ENCODE assay signal across 16 mouse cellular contexts in genomic region chr10:21193088-21193934, GRCm38 (mm10). TPM values are rescaled to one million over a fixed set of nuclear protein-coding genes. Genes with fewer than 3 reads are reported as not detected.
A peak's percentile ranks its signal among the peaks of the same experiment; 100 is the strongest.
DNase-seq lines count a peak whose midpoint lies in the region; ATAC-seq and TF ChIP-seq lines count a peak whose summit lies in the region.
"Had no signal": no experiment of that assay in that cellular context is flagged by ENCODE, and none has a peak within 500 bp of the region (broad histone marks: within the 10 kb centered on the region; RNA-seq: fewer than 3 reads in every experiment).

No protein-coding gene starts in this region.

- ATAC-seq in liver, embryonic 11.5 days (replicated peaks; ENCODE audit: low FRiP score): no peak
- ATAC-seq in liver, postnatal 0 days: no peak
- ATAC-seq: intestine, embryonic 15.5 days had no signal

- H3K4me1 ChIP-seq in liver, embryonic 11.5 days (replicated peaks; ENCODE audit: control insufficient read depth, insufficient read depth, low read length): peaks cover 40% of the 10 kb centered on the region
- peaks cover 26 to 81% of the 10 kb centered on the region in 2 experiments for H3K4me1 ChIP-seq in CH12.LX (ENCODE audit: control insufficient read depth in 1 of 2, insufficient read depth in 2 of 2)
- peaks cover 39 to 59% of the 10 kb centered on the region in 2 experiments for H3K4me1 ChIP-seq in MEL (ENCODE audit: control insufficient read depth in 1 of 2, insufficient read depth in 2 of 2, low read length in 2 of 2)
- peaks cover 26% of the 10 kb centered on the region for H3K4me1 ChIP-seq in liver, postnatal 0 days (ENCODE audit: insufficient read depth)
- H3K4me1 ChIP-seq: intestine, embryonic 15.5 days had no signal

- H3K79me2 ChIP-seq in CH12.LX (replicated peaks; ENCODE audit: control insufficient read depth, extremely low read depth, insufficient read depth, poor library complexity, severe bottlenecking): no peaks in the 10 kb centered on the region
- peaks cover 2% of the 10 kb centered on the region; the same call in 1 of the 2 replicates for H3K79me2 ChIP-seq in MEL (ENCODE audit: control insufficient read depth, insufficient read depth, low read length, poor library complexity)

- no peaks in the 10 kb centered on the region for H3K36me3 ChIP-seq in liver, embryonic 11.5 days (ENCODE audit: control insufficient read depth, insufficient read depth, low read length)
- H3K36me3 ChIP-seq in CH12.LX (replicated peaks in 1 of 2; ENCODE audit: control insufficient read depth in 1 of 2, insufficient read depth in 1 of 2, low read length in 1 of 2): no peaks in the 10 kb centered on the region
- peaks cover 0 to 56% of the 10 kb centered on the region in 2 experiments; a peak in 2 of 4 replicates for H3K36me3 ChIP-seq in MEL (ENCODE audit: control insufficient read depth in 1 of 2, insufficient read depth in 2 of 2, low read length in 2 of 2)
- no peaks in the 10 kb centered on the region for H3K36me3 ChIP-seq in liver, postnatal 0 days (replicated peaks; ENCODE audit: insufficient read depth, low read length)
- H3K36me3 ChIP-seq: embryonic facial prominence, embryonic 12.5 days; heart, embryonic 13.5 days; hindbrain, embryonic 12.5 days; intestine, embryonic 15.5 days; limb, embryonic 15.5 days had no signal

- peak; percentile 31 for DNase-seq in liver, embryonic 11.5 days (ENCODE audit: low spot score)
- DNase-seq in liver (no peak), CH12.LX (ENCODE audit: extremely low read depth) (no peak), MEL (ENCODE audit: low read depth, low spot score) (peak; percentile 68)
- DNase-seq in liver, postnatal 0 days: no peak
- no peak for DNase-seq in right cerebral cortex, postnatal 14 days
- no peak for DNase-seq in gastrocnemius, postnatal 25 days
- DNase-seq: adrenal gland, postnatal 14 days; cerebellum, postnatal 36 days; right cerebral cortex, postnatal 4 days had no signal

- TF ChIP-seq CTCF in CH12.LX (conservative IDR thresholded peaks at IDR 0.05 in 1 of 2, IDR thresholded peaks at IDR 0.05 in 1 of 2; ENCODE audit: low read depth in 2 of 2, low read length in 2 of 2): no peak
- TF ChIP-seq CTCF in MEL (IDR thresholded peaks at IDR 0.05 in 2 of 3, conservative IDR thresholded peaks at IDR 0.05 in 1 of 3; ENCODE audit: control insufficient read depth in 1 of 3, insufficient read depth in 1 of 3, low read depth in 2 of 3, low read length in 3 of 3, poor library complexity in 1 of 3, severe bottlenecking in 1 of 3): no peak
- no peak for TF ChIP-seq CTCF in liver, postnatal 0 days (IDR thresholded peaks at IDR 0.05; ENCODE audit: low read depth)

- dilution Hi-C loops in CH12.LX (cut with MboI; ENCODE audit: extremely low pct_ligation_motif_present, extremely low pct_unique_long_range_greater_than_20kb, low sequenced_read_pairs): no loop called here

- no peak for TF ChIP-seq RAD21 in CH12.LX (IDR thresholded peaks at IDR 0.05; ENCODE audit: low read depth, low read length)
- no peak for TF ChIP-seq RAD21 in MEL (IDR thresholded peaks at IDR 0.05; ENCODE audit: low read depth, low read length)

- H3K9ac ChIP-seq in liver, embryonic 11.5 days (ENCODE audit: low read depth, low read length): no peak overlapping the region
- peak overlapping the region; percentile 62 for H3K9ac ChIP-seq in CH12.LX (ENCODE audit: insufficient read depth, low read depth)
- H3K9ac ChIP-seq in MEL (ENCODE audit: control insufficient read depth, low read depth, low read length, poor library complexity, severe bottlenecking): peak overlapping the region; percentile 63
- H3K9ac ChIP-seq in liver, postnatal 0 days (replicated peaks): no peak overlapping the region
- H3K9ac ChIP-seq: embryonic facial prominence, embryonic 12.5 days; heart, embryonic 13.5 days; hindbrain, embryonic 12.5 days; intestine, embryonic 15.5 days; limb, embryonic 15.5 days had no signal

- TF ChIP-seq POLR2A in CH12.LX (IDR thresholded peaks at IDR 0.05; ENCODE audit: low read depth, low read length): no peak
- TF ChIP-seq POLR2A in MEL (IDR thresholded peaks at IDR 0.05; ENCODE audit: control insufficient read depth in 1 of 2, insufficient read depth in 1 of 2, low read depth in 1 of 2, low read length in 2 of 2, poor library complexity in 1 of 2): peak; percentile 35 to 44; a peak in 2 of 4 replicates

- no peaks in the 10 kb centered on the region for H3K9me3 ChIP-seq in liver, embryonic 11.5 days (ENCODE audit: control insufficient read depth, low read length)
- H3K9me3 ChIP-seq in CH12.LX (replicated peaks; ENCODE audit: low read length) (no peaks in the 10 kb centered on the region), MEL (replicated peaks; ENCODE audit: insufficient read depth, low read length) (no peaks in the 10 kb centered on the region)
- H3K9me3 ChIP-seq in liver, postnatal 0 days (ENCODE audit: low read length): no peaks in the 10 kb centered on the region
- H3K9me3 ChIP-seq: embryonic facial prominence, embryonic 12.5 days; heart, embryonic 13.5 days; hindbrain, embryonic 12.5 days; intestine, embryonic 15.5 days; limb, embryonic 15.5 days had no signal

- H3K27me3 ChIP-seq in liver, embryonic 11.5 days (replicated peaks; ENCODE audit: control insufficient read depth, insufficient read depth, low read length): no peaks in the 10 kb centered on the region
- H3K27me3 ChIP-seq in CH12.LX (replicated peaks) (no peaks in the 10 kb centered on the region), MEL (ENCODE audit: control insufficient read depth in 1 of 2, insufficient read depth in 2 of 2, low read length in 2 of 2) (no peaks in the 10 kb centered on the region)
- no peaks in the 10 kb centered on the region for H3K27me3 ChIP-seq in liver, postnatal 0 days (ENCODE audit: insufficient read depth, low read length)
- H3K27me3 ChIP-seq: embryonic facial prominence, embryonic 12.5 days; intestine, embryonic 15.5 days; limb, embryonic 15.5 days had no signal

- WGBS in liver, embryonic 11.5 days: 26% methylated on average over 10 of the region's 10 CpGs
- WGBS in liver, postnatal 0 days (ENCODE audit: insufficient replicate concordance): 27% methylated on average over 10 of the region's 10 CpGs

- no peak overlapping the region for H3K4me3 ChIP-seq in liver, embryonic 11.5 days (ENCODE audit: low read depth, low read length)
- H3K4me3 ChIP-seq in CH12.LX (replicated peaks in 1 of 3; ENCODE audit: low read depth in 2 of 3, low read length in 2 of 3, poor library complexity in 1 of 3) (peak overlapping the region; percentile 6 to 47 (median 44)), MEL (ENCODE audit: control insufficient read depth in 1 of 2, insufficient read depth in 1 of 2, low read depth in 2 of 2, low read length in 2 of 2) (peak overlapping the region; percentile 50 to 60)
- H3K4me3 ChIP-seq in liver, postnatal 0 days (ENCODE audit: low read depth, low read length): no peak overlapping the region
- H3K4me3 ChIP-seq: embryonic facial prominence, embryonic 12.5 days; heart, embryonic 13.5 days; hindbrain, embryonic 12.5 days; intestine, embryonic 15.5 days; layer of hippocampus, adult 2 months; limb, embryonic 15.5 days had no signal

- no peak for TF ChIP-seq EP300 in CH12.LX (IDR thresholded peaks at IDR 0.05; ENCODE audit: low read length)
- peak; percentile 20 to 43; a peak in 3 of 4 replicates for TF ChIP-seq EP300 in MEL (IDR thresholded peaks at IDR 0.05; ENCODE audit: low read depth in 1 of 2, low read length in 2 of 2)
- no peak for TF ChIP-seq EP300 in liver, postnatal 0 days (IDR thresholded peaks at IDR 0.05; ENCODE audit: low read depth)

- in situ Hi-C loops in CH12.LX (cut with MboI; ENCODE audit: low pct_ligation_motif_present, low pct_unique_long_range_greater_than_20kb, low sequenced_read_pairs): loop anchor here (5.0 to 25.0 kb wide), 2 partner anchors 34 to 94 kb away; partner anchors contain the start of gene Hbs1l

- no peak overlapping the region for H3K27ac ChIP-seq in liver, embryonic 11.5 days (ENCODE audit: low read depth, low read length)
- H3K27ac ChIP-seq in CH12.LX (ENCODE audit: insufficient read depth, low read depth) (peak overlapping the region; percentile 95), MEL (ENCODE audit: control insufficient read depth, low read depth, low read length) (peak overlapping the region; percentile 96)
- H3K27ac ChIP-seq in liver, postnatal 0 days (ENCODE audit: low read depth): no peak overlapping the region
- H3K27ac ChIP-seq: embryonic facial prominence, embryonic 12.5 days; heart, embryonic 13.5 days; hindbrain, embryonic 12.5 days; intestine, embryonic 15.5 days; layer of hippocampus, adult 2 months; limb, embryonic 15.5 days had no signal

- H3K4me2 ChIP-seq in liver, embryonic 11.5 days: peak overlapping the region; percentile 45
- peak overlapping the region; percentile 85 for H3K4me2 ChIP-seq in CH12.LX (ENCODE audit: insufficient read depth, low read depth, poor library complexity, severe bottlenecking)
- peak overlapping the region; percentile 13; the same call in 1 of the 2 replicates for H3K4me2 ChIP-seq in liver, postnatal 0 days (ENCODE audit: low read depth, low read length)
- H3K4me2 ChIP-seq: embryonic facial prominence, embryonic 12.5 days; heart, embryonic 13.5 days; hindbrain, embryonic 12.5 days; intestine, embryonic 15.5 days; limb, embryonic 15.5 days had no signal

TF ChIP-seq in CH12.LX, 34 proteins besides CTCF, POLR2A, EP300 and RAD21 (continues in another document):
- TF ChIP-seq SIN3A (IDR thresholded peaks at IDR 0.05; ENCODE audit: low read length) (no peak), ETS1 (conservative IDR thresholded peaks at IDR 0.05; ENCODE audit: low read depth, low read length) (no peak), BHLHE40 (IDR thresholded peaks at IDR 0.05; ENCODE audit: low read depth, low read length) (no peak), TCF12 (IDR thresholded peaks at IDR 0.05; ENCODE audit: low read depth, low read length) (no peak), CHD1 (IDR thresholded peaks at IDR 0.05; ENCODE audit: low read depth, low read length) (peak; percentile 24; the same call in 1 of the 2 replicates)

TF ChIP-seq in MEL, 35 proteins besides CTCF, POLR2A, EP300 and RAD21 (continues in another document):
- TF ChIP-seq TBP (IDR thresholded peaks at IDR 0.05; ENCODE audit: low read depth, low read length): 0 out of 2 replicates have a peak, but pooled peaks have one; percentile 41
- TF ChIP-seq POLR2AphosphoS2 (IDR thresholded peaks at IDR 0.05; ENCODE audit: low read length): no peak
- no peak for TF ChIP-seq HCFC1 (IDR thresholded peaks at IDR 0.05; ENCODE audit: low read depth, low read length)
- peak; percentile 57; the same call in 1 of the 2 replicates for TF ChIP-seq ETS1 (IDR thresholded peaks at IDR 0.05; ENCODE audit: low read depth, low read length)

RNA-seq across cellular contexts. Expression of gene Myb, which starts 32.5 kb away (rescaled TPM):
- polyA plus RNA-seq in liver, embryonic 11.5 days (2014; fragmentation: Nextera tagmentation; extraction: Ambion mirVana): 40.3 and 42.3 TPM in 2 replicates
- total RNA-seq in CH12.LX (2012; rRNA removed): 11.1 and 16.5 TPM in 2 replicates
- total RNA-seq in CH12.LX (2014; rRNA removed): 19.1 and 21.1 TPM in 2 replicates
- polyA plus RNA-seq in CH12.LX (2012; ENCODE audit: insufficient read length, low read depth): 18.5 and 24.0 TPM in 2 replicates
- total RNA-seq in MEL (2012; rRNA removed): 125 and 133 TPM in 2 replicates
- polyA plus RNA-seq in MEL (2012; ENCODE audit: insufficient read depth in 1 of 2, insufficient read length in 2 of 2, low read depth in 1 of 2, low replicate concordance in 2 of 2, missing spikeins in 1 of 2): 100 to 1,000 TPM; 155 to 245 TPM
- polyA plus RNA-seq in liver, postnatal 0 days (2015; fragmentation: Nextera tagmentation; extraction: Ambion mirVana): 10.0 and 11.1 TPM in 2 replicates
- total RNA-seq in gastrocnemius, postnatal 25 days (2021): under 1 TPM; 0.10 to 0.48 TPM

Comparison
In these comparisons a context has a peak if more than half of its experiments do, and no peak if none do; other contexts are left out.
1. DNase-seq: peak in liver, embryonic 11.5 days (single experiment) and MEL (single experiment); none in liver (single experiment), CH12.LX (single experiment), liver, postnatal 0 days (single experiment), right cerebral cortex, postnatal 14 days (single experiment) and gastrocnemius, postnatal 25 days (single experiment).
2. H3K27ac ChIP-seq: peak in CH12.LX (single experiment) and MEL (single experiment); none in liver, embryonic 11.5 days (single experiment) and liver, postnatal 0 days (single experiment).
3. H3K4me2 ChIP-seq: peak in every context shown above with its lines; median percentile 85 in CH12.LX; 45 in liver, embryonic 11.5 days; 13 in liver, postnatal 0 days.
4. H3K4me3 ChIP-seq: peak in CH12.LX (3 of 3) and MEL (2 of 2); none in liver, embryonic 11.5 days (single experiment) and liver, postnatal 0 days (single experiment).
5. H3K9ac ChIP-seq: peak in CH12.LX (single experiment) and MEL (single experiment); none in liver, embryonic 11.5 days (single experiment) and liver, postnatal 0 days (single experiment).